Mouse (Mus musculus) midbrain, embryonic 16.5 days (tissue): ENCODE data around the gene Hsd11b1. TPM values are rescaled to one million over a fixed set of nuclear protein-coding genes. Genes with fewer than 3 reads are reported as not detected.

ENCODE experiments used
- ATAC-seq: fragments of 200-750 bp; cut with Nextera tagmentation; 2 replicates; pipeline ENCODE4 v1.8.0; 2017; ENCODE audit warnings: moderate TSS enrichment
- H3K27ac ChIP-seq: fragments of 300-500 bp; sonication (generic); 2 replicates; pipeline ENCODE4 v1.5.1; 2014; ENCODE audit warnings: mild to moderate bottlenecking, low read length, mixed read lengths
- H3K27me3 ChIP-seq: fragments of 300-500 bp; sonication (generic); 2 replicates; pipeline ENCODE4 v1.6.1; 2014; ENCODE audit warnings: low read depth, low read length, mixed read lengths; ENCODE audit not compliant: control insufficient read depth, insufficient read depth
- H3K36me3 ChIP-seq: fragments of 300-500 bp; sonication (generic); 2 replicates; pipeline ENCODE4 v1.6.1; 2014; ENCODE audit warnings: mild to moderate bottlenecking, low read length, moderate library complexity, mixed read lengths; ENCODE audit not compliant: control insufficient read depth, insufficient read depth
- H3K4me1 ChIP-seq: fragments of 300-500 bp; sonication (generic); 2 replicates; pipeline ENCODE4 v1.6.1; 2014; ENCODE audit warnings: mild to moderate bottlenecking, low read length, mixed read lengths; ENCODE audit not compliant: control insufficient read depth, insufficient read depth
- H3K4me2 ChIP-seq: fragments of 300-500 bp; sonication (generic); 2 replicates; pipeline ENCODE4 v1.6.1; 2014; ENCODE audit warnings: mild to moderate bottlenecking, low read length, mixed read lengths
- H3K4me3 ChIP-seq: fragments of 300-500 bp; sonication (generic); 2 replicates; pipeline ENCODE4 v1.5.1; 2014; ENCODE audit warnings: low read depth, mild to moderate bottlenecking, low read length, moderate library complexity, mixed read lengths
- H3K9ac ChIP-seq: fragments of 300-500 bp; sonication (generic); 2 replicates; pipeline ENCODE4 v1.6.1; 2014; ENCODE audit warnings: low read depth, low read length, mixed read lengths
- H3K9me3 ChIP-seq: fragments of 300-500 bp; sonication (generic); replicated peaks from 2 replicates; pipeline ENCODE4 v1.6.1; 2014; ENCODE audit warnings: mild to moderate bottlenecking, low read length, mixed read lengths; ENCODE audit not compliant: control insufficient read depth, poor library complexity, severe bottlenecking
- WGBS: fragments of 180-500 bp; shearing (Covaris S2); extraction: QIAGEN DNeasy Blood & Tissue Kit; methylation state at CpG from one replicate; pipeline ENCODE4 v1.1.7; 2014; 5-methylcytosine and 5-hydroxymethylcytosine counted together
- polyA plus RNA-seq: library from polyadenylated mRNA; unstranded; fragments of >200 nt; fragmentation: Nextera tagmentation; extraction: Ambion mirVana; gene quantifications from 2 replicates; pipeline ENCODE4 v1.2.1, GENCODE M21; 2015

Gene Hsd11b1
- polyA plus RNA-seq, 1 experiment from 2014 or later, result 0.39 TPM

GRCm38 (mm10) chr1:193172991-193173809, 90.7 kb downstream of the Hsd11b1 start:
- peak; percentile 99 for ATAC-seq

More at GRCm38 (mm10) chr1:193172991-193173809, 90.7 kb downstream of the Hsd11b1 start:
- Histone ChIP-seq H3K9me3 (no peaks in the 10 kb centered on the region), H3K36me3 (no peaks in the 10 kb centered on the region), H3K27me3 (no peaks in the 10 kb centered on the region), H3K27ac (peak overlapping the region; percentile 86), H3K4me1 (peaks cover 14% of the 10 kb centered on the region), H3K4me3 (peak overlapping the region; percentile 63), H3K4me2 (peak overlapping the region; percentile 73), H3K9ac (peak overlapping the region; percentile 82)
- under 1% methylated on average over 48 of the region's 48 CpGs for WGBS

Other genes starting within 250 kb of the Hsd11b1 start
- gene Syt14, start 228.3 kb downstream of the Hsd11b1 start, polyA plus RNA-seq, result 6.9 and 8.2 TPM in 2 replicates
- 8.9 and 9.7 TPM in 2 replicates for gene Diexf, start 133.8 kb downstream of the Hsd11b1 start, polyA plus RNA-seq
- gene Irf6, start 111.0 kb downstream of the Hsd11b1 start, polyA plus RNA-seq, result 0.66 and 0.67 TPM in 2 replicates
- gene A130010J15Rik, start 96.0 kb downstream of the Hsd11b1 start, polyA plus RNA-seq, result 12.6 and 12.9 TPM in 2 replicates
- 0.77 and 1.1 TPM in 2 replicates for gene Traf3ip3, start 62.4 kb downstream of the Hsd11b1 start, polyA plus RNA-seq
- gene Lamb3, start 56.4 kb downstream of the Hsd11b1 start, polyA plus RNA-seq, result 0.67 and 0.75 TPM in 2 replicates
- 5.1 and 6.9 TPM in 2 replicates for gene G0s2, start 9.1 kb upstream of the Hsd11b1 start, polyA plus RNA-seq
- 53.5 and 54.1 TPM in 2 replicates for gene Camk1g, start 106.2 kb upstream of the Hsd11b1 start, polyA plus RNA-seq